Mouse (Mus musculus) ZHBTc4 (cell line): ENCODE data around the gene Slco1a6.

Experiments used
- DNase-seq: peaks from one replicate; pipeline ENCODE4 v3.0.0-alpha.2; 2011; ENCODE audit warnings: low read depth, low spot score

The Slco1a6 gene

GRCm38 (mm10) chr6:142040306-142041175 is 167.8 kb downstream of the Slco1a6 start:
- peak; percentile 72 for DNase-seq

GRCm38 (mm10) chr6:142035771-142036170 is 172.6 kb downstream of the Slco1a6 start:
- no peak for DNase-seq
